Mouse (Mus musculus): ENCODE results near the gene Dennd5b. TPM values are rescaled to one million over a fixed set of nuclear protein-coding genes. Genes with fewer than 3 reads are reported as not detected.
"Not testable (repeated sequence)": the region's sequence is repeated elsewhere in the genome, so short reads cannot be mapped to it uniquely, and the experiment has no call there.

Gene Dennd5b
- polyA plus RNA-seq, 1 experiment from 2014 or later: 11.0 TPM

GRCm38 (mm10) chr6:148940383-148940782 is 161.1 kb downstream of the Dennd5b start:
- not testable (repeated sequence) for ATAC-seq; H3K4me1 ChIP-seq (ENCODE audit: control insufficient read depth, insufficient read depth, low read depth, low read length); H3K4me2 ChIP-seq (ENCODE audit: low read length); H3K9me3 ChIP-seq (ENCODE audit: control insufficient read depth, low read length); H3K36me3 ChIP-seq (ENCODE audit: control insufficient read depth, insufficient read depth, low read length); H3K4me3 ChIP-seq (ENCODE audit: low read length); H3K9ac ChIP-seq (ENCODE audit: low read depth, low read length); H3K27ac ChIP-seq (ENCODE audit: low read depth, low read length); H3K27me3 ChIP-seq (replicated peaks; ENCODE audit: control insufficient read depth, insufficient read depth, low read length)
- WGBS: 78% methylated on average over 2 of the region's 3 CpGs

Other genes with a start within 250 kb of the Dennd5b start
- gene Caprin2, start 205.4 kb downstream of the Dennd5b start, polyA plus RNA-seq (2015; fragmentation: Nextera tagmentation; extraction: Ambion mirVana): 9.6 and 10.3 TPM in 2 replicates
- 31.2 and 38.7 TPM in 2 replicates for gene Sinhcaf, start 155.2 kb downstream of the Dennd5b start, polyA plus RNA-seq (2015; fragmentation: Nextera tagmentation; extraction: Ambion mirVana)
- gene Gm10203, start 28.5 kb upstream of the Dennd5b start, polyA plus RNA-seq (2015; fragmentation: Nextera tagmentation; extraction: Ambion mirVana): not detected in 2 replicates
- 7.6 and 8.0 TPM in 2 replicates for gene Etfbkmt, start 38.2 kb upstream of the Dennd5b start, polyA plus RNA-seq (2015; fragmentation: Nextera tagmentation; extraction: Ambion mirVana)
- gene Amn1, start 87.0 kb upstream of the Dennd5b start, polyA plus RNA-seq (2015; fragmentation: Nextera tagmentation; extraction: Ambion mirVana): 89.8 and 93.6 TPM in 2 replicates
- 21.4 and 23.0 TPM in 2 replicates for gene Resf1, start 207.7 kb upstream of the Dennd5b start, polyA plus RNA-seq (2015; fragmentation: Nextera tagmentation; extraction: Ambion mirVana)

All from hindbrain, embryonic 16.5 days (tissue).